Mouse (Mus musculus) hindbrain, embryonic 13.5 days (tissue): ENCODE measurements around the gene Gga2. TPM values are rescaled to one million over a fixed set of nuclear protein-coding genes. Genes with fewer than 3 reads are reported as not detected.
A peak's percentile ranks its signal among the peaks of the same experiment; 100 is the strongest.

Source experiments
- ATAC-seq: fragments of 200-750 bp; cut with Nextera tagmentation; 2 replicates; pipeline ENCODE4 v1.8.0; 2017; ENCODE audit warnings: moderate TSS enrichment; ENCODE audit not compliant: low FRiP score
- H3K27ac ChIP-seq: fragments of 300-500 bp; sonication (generic); 2 replicates; pipeline ENCODE4 v1.5.1; 2015; ENCODE audit warnings: inconsistent platforms, mild to moderate bottlenecking, moderate library complexity
- H3K27me3 ChIP-seq: fragments of 300-500 bp; sonication (generic); 2 replicates; pipeline ENCODE4 v1.6.1; 2015; ENCODE audit warnings: mild to moderate bottlenecking, inconsistent platforms
- H3K36me3 ChIP-seq: fragments of 300-500 bp; sonication (generic); 2 replicates; pipeline ENCODE4 v1.6.1; 2015; ENCODE audit warnings: mild to moderate bottlenecking, inconsistent platforms
- H3K4me1 ChIP-seq: fragments of 300-500 bp; sonication (generic); replicated peaks from 2 replicates; pipeline ENCODE4 v1.6.1; 2015; ENCODE audit warnings: inconsistent platforms
- H3K4me2 ChIP-seq: fragments of 300-500 bp; sonication (generic); 2 replicates; pipeline ENCODE4 v1.6.1; 2015; ENCODE audit warnings: inconsistent platforms, mild to moderate bottlenecking, moderate library complexity
- H3K4me3 ChIP-seq: fragments of 300-500 bp; sonication (generic); 2 replicates; pipeline ENCODE4 v1.5.1; 2015; ENCODE audit warnings: mild to moderate bottlenecking, inconsistent platforms
- H3K9ac ChIP-seq: fragments of 300-500 bp; sonication (generic); 2 replicates; pipeline ENCODE4 v1.6.1; 2015; ENCODE audit warnings: mild to moderate bottlenecking, inconsistent platforms
- H3K9me3 ChIP-seq: fragments of 300-500 bp; sonication (generic); 2 replicates; pipeline ENCODE4 v1.6.1; 2016; ENCODE audit warnings: inconsistent platforms
- WGBS: fragments of 180-500 bp; shearing (Covaris S2); methylation state at CpG from one replicate; pipeline ENCODE4 v1.1.7; 2015; 5-methylcytosine and 5-hydroxymethylcytosine counted together
- polyA plus RNA-seq: library from polyadenylated mRNA; unstranded; fragments of >200 nt; fragmentation: Nextera tagmentation; extraction: Ambion mirVana; gene quantifications from 2 replicates; pipeline ENCODE4 v1.2.1, GENCODE M21; 2015

The Gga2 gene
- polyA plus RNA-seq, 1 experiment from 2014 or later: 54.9 TPM

GRCm38 (mm10) chr7:122044106-122044505 is 23.1 kb upstream of the Gga2 start:
- no peak overlapping the region for H3K4me3 ChIP-seq
- H3K27ac ChIP-seq: no peak overlapping the region
- no peaks in the 10 kb centered on the region for H3K27me3 ChIP-seq
- no peaks in the 10 kb centered on the region for H3K9me3 ChIP-seq
- no peak overlapping the region for H3K4me2 ChIP-seq
- WGBS: 89% methylated on average over 8 of the region's 8 CpGs
- no peak for ATAC-seq
- peaks cover 56% of the 10 kb centered on the region for H3K36me3 ChIP-seq
- no peak overlapping the region for H3K9ac ChIP-seq
- no peaks in the 10 kb centered on the region for H3K4me1 ChIP-seq

DNA sequence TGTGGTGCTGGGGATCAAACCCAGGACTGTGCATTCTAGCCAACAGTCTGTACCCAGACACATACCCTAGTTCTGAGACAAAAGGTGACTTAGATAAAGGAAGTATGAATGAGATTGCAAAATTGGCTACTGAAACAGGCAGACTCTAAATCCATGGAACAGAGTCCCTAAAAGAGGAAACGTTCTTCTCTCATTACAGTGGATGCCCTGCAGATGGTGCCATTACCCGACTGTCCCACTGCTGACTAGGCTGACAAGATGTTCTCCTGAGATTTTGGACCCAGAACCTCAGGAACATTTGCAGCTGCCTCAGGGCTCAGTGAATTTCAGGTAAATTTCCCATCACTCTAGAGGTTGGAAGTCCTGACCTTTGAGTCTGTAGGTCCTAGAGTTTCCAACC is 13.3 kb upstream of the Gga2 start:
- Histone ChIP-seq H3K9ac (no peak overlapping the region), H3K4me3 (no peak overlapping the region), H3K27me3 (no peaks in the 10 kb centered on the region), H3K4me1 (no peaks in the 10 kb centered on the region), H3K36me3 (peaks cover 16% of the 10 kb centered on the region), H3K9me3 (no peaks in the 10 kb centered on the region), H3K27ac (no peak overlapping the region), H3K4me2 (no peak overlapping the region)
- no peak for ATAC-seq
- WGBS: 55% methylated on average over 2 of the region's 2 CpGs

DNA sequence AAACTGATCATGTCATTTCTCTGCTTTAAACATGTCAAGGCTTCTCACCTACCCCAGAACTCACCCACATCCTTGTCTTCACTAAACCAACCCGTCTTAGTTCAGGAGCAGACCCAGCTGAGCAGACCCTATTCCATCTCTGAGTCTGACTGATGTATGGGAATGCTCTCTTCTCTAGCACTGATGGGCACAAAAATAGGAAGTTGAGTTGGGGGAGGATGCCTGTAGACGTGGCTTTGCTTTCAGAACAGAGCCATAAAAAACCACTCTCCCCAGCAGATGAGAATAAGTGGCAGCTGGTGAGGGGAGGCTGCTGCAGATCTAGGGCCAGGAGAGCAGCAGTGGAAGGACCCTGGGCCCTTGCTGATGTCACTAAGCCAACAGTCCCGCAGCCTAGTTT is 12.3 kb upstream of the Gga2 start:
- Histone ChIP-seq H3K36me3 (peaks cover 6% of the 10 kb centered on the region), H3K27ac (no peak overlapping the region), H3K4me2 (no peak overlapping the region), H3K4me1 (no peaks in the 10 kb centered on the region), H3K9ac (no peak overlapping the region), H3K27me3 (no peaks in the 10 kb centered on the region), H3K9me3 (no peaks in the 10 kb centered on the region), H3K4me3 (no peak overlapping the region)
- no peak for ATAC-seq
- WGBS: 76% methylated on average over 3 of the region's 3 CpGs

DNA sequence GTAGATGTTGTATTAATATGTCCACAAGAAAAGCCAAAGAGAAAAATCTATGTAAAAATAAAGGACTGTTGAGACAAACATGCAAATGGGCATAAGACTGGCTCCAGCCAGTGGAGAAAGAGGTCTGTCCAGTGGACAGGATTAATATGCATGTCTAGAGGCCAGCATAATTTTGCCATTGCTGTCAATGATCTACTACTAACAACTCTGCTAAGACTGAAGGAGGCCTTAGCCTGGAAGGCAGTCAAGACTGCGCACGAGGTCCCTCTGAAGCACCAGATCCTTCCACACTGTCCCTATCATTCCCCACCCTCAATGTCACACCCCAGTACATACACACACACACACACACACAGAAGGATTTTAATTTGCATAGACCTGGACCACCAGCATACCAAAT is 1.1 kb upstream of the Gga2 start:
- Histone ChIP-seq H3K4me1 (peaks cover 30% of the 10 kb centered on the region), H3K9ac (no peak overlapping the region), H3K27ac (no peak overlapping the region), H3K4me3 (no peak overlapping the region), H3K4me2 (no peak overlapping the region), H3K36me3 (no peaks in the 10 kb centered on the region), H3K27me3 (no peaks in the 10 kb centered on the region), H3K9me3 (no peaks in the 10 kb centered on the region)
- 97% methylated on average over 2 of the region's 2 CpGs for WGBS
- no peak for ATAC-seq

DNA sequence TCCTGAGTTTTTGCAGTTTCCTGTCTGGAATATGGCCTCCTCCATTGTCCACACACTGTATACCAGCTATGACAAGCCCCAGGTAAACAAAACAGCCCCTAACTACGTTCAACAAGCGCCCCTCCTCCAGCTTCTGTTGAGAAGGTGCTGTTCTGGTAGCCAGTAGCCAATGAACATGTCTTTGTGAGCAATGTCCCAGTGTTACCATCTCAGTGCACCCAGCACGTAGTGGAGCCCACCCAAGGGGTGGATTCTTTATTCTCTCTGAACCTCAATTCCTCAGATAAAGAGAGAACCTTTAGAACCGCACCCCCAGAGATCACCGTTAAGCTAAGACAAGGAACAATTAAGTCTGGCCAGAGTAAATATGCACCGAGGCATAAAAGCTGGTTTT is 752 bp downstream of the Gga2 start:
- Histone ChIP-seq H3K27me3 (no peaks in the 10 kb centered on the region), H3K9ac (peak overlapping the region; percentile 91), H3K4me3 (peak overlapping the region; percentile 81), H3K4me2 (peak overlapping the region; percentile 74), H3K4me1 (peaks cover 48% of the 10 kb centered on the region), H3K9me3 (no peaks in the 10 kb centered on the region), H3K36me3 (no peaks in the 10 kb centered on the region), H3K27ac (peak overlapping the region; percentile 93)
- WGBS: 1% methylated on average over 6 of the region's 6 CpGs
- peak; percentile 66 for ATAC-seq

DNA sequence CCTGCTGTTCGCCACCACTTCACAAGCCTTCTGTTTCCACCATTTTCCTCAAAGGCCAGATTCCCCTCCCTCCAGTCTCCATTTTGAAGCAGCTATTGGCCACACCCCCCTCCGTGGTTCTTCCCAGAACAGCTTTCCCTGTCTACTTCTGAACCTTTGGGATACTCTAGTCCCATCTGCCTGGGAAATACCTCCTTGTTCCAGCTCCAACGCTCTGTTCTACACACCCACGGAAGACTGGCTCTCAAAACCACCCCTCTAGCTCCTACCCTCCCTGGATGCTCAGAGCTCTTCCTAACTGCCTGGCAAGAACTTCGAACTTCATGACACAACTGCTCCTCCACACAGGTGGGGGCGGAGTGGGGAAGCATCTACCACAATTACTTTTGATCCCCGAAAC is 2.0 kb downstream of the Gga2 start:
- Histone ChIP-seq H3K9ac (no peak overlapping the region; the same call in 1 of the 2 replicates), H3K4me2 (peak overlapping the region; percentile 74), H3K27ac (no peak overlapping the region), H3K9me3 (no peaks in the 10 kb centered on the region), H3K4me3 (peak overlapping the region; percentile 81), H3K4me1 (peaks cover 55% of the 10 kb centered on the region), H3K36me3 (0 out of 2 replicates have a peak, but pooled peaks cover under 1% of the 10 kb centered on the region), H3K27me3 (no peaks in the 10 kb centered on the region)
- no peak for ATAC-seq
- 86% methylated on average over 7 of the region's 7 CpGs for WGBS

GRCm38 (mm10) chr7:122018247-122018646 is 2.8 kb downstream of the Gga2 start:
- Histone ChIP-seq H3K36me3 (0 out of 2 replicates have a peak, but pooled peaks cover 4% of the 10 kb centered on the region), H3K9ac (no peak overlapping the region), H3K9me3 (no peaks in the 10 kb centered on the region), H3K27ac (no peak overlapping the region), H3K4me3 (peak overlapping the region; percentile 81; the same call in 1 of the 2 replicates), H3K27me3 (no peaks in the 10 kb centered on the region), H3K4me1 (peaks cover 55% of the 10 kb centered on the region), H3K4me2 (peak overlapping the region; percentile 74)
- 72% methylated on average over 3 of the region's 3 CpGs for WGBS
- ATAC-seq: no peak

GRCm38 (mm10) chr7:122015734-122016133 is 5.3 kb downstream of the Gga2 start:
- 55% methylated on average over 10 of the region's 10 CpGs for WGBS
- no peaks in the 10 kb centered on the region for H3K9me3 ChIP-seq
- no peak for ATAC-seq
- H3K36me3 ChIP-seq: peaks cover 22% of the 10 kb centered on the region
- peak overlapping the region; percentile 18 for H3K4me2 ChIP-seq
- H3K9ac ChIP-seq: peak overlapping the region; percentile 43; the same call in 1 of the 2 replicates
- peak overlapping the region; percentile 14 for H3K27ac ChIP-seq
- H3K27me3 ChIP-seq: no peaks in the 10 kb centered on the region
- no peak overlapping the region for H3K4me3 ChIP-seq
- H3K4me1 ChIP-seq: peaks cover 55% of the 10 kb centered on the region

DNA sequence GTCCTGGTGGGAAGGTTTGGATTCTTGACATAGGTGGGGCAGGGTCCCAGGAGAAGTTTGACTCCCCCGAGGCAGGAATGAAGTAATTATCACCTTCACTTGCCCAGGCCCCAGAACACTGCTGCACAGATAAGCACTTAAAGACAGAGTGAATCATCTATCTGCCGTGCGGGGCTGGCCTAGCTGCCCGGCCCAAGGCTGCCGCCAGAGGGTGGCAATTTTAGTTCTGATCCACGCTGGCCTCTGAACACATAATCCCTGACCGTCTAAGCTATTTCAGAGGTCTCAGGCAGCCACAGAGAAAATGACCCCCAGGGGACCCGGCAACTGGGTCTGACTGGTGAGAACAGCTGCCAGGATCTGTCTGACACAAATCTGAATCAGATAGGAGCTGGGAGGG is 5.9 kb downstream of the Gga2 start:
- Histone ChIP-seq H3K4me2 (peak overlapping the region; percentile 18; the same call in 1 of the 2 replicates), H3K36me3 (peaks cover 28% of the 10 kb centered on the region), H3K27ac (peak overlapping the region; percentile 14), H3K4me3 (no peak overlapping the region), H3K9ac (no peak overlapping the region), H3K9me3 (no peaks in the 10 kb centered on the region), H3K4me1 (peaks cover 52% of the 10 kb centered on the region), H3K27me3 (no peaks in the 10 kb centered on the region)
- WGBS: 52% methylated on average over 8 of the region's 8 CpGs
- no peak for ATAC-seq

GRCm38 (mm10) chr7:122012949-122013348 is 8.1 kb downstream of the Gga2 start:
- Histone ChIP-seq H3K27me3 (no peaks in the 10 kb centered on the region), H3K4me1 (peaks cover 31% of the 10 kb centered on the region), H3K9ac (no peak overlapping the region), H3K9me3 (no peaks in the 10 kb centered on the region), H3K36me3 (peaks cover 49% of the 10 kb centered on the region), H3K4me3 (no peak overlapping the region), H3K27ac (no peak overlapping the region), H3K4me2 (no peak overlapping the region)
- no peak for ATAC-seq
- 92% methylated on average over 10 of the region's 10 CpGs for whole genome bisulfite sequencing

GRCm38 (mm10) chr7:122012370-122012769 is 8.7 kb downstream of the Gga2 start:
- no peak for ATAC-seq
- H3K36me3 ChIP-seq: peaks cover 55% of the 10 kb centered on the region
- peaks cover 28% of the 10 kb centered on the region for H3K4me1 ChIP-seq
- no peak overlapping the region for H3K4me3 ChIP-seq
- no peaks in the 10 kb centered on the region for H3K9me3 ChIP-seq
- no peaks in the 10 kb centered on the region for H3K27me3 ChIP-seq
- no peak overlapping the region for H3K27ac ChIP-seq
- 95% methylated on average over 4 of the region's 4 CpGs for WGBS
- H3K9ac ChIP-seq: no peak overlapping the region
- no peak overlapping the region for H3K4me2 ChIP-seq

GRCm38 (mm10) chr7:122000396-122000795 is 20.6 kb downstream of the Gga2 start:
- Histone ChIP-seq H3K36me3 (peaks cover 94% of the 10 kb centered on the region), H3K4me1 (no peaks in the 10 kb centered on the region), H3K27ac (no peak overlapping the region), H3K4me2 (no peak overlapping the region), H3K9me3 (no peaks in the 10 kb centered on the region), H3K27me3 (no peaks in the 10 kb centered on the region), H3K9ac (no peak overlapping the region), H3K4me3 (no peak overlapping the region)
- no peak for ATAC-seq
- WGBS: 80% methylated on average over 8 of the region's 8 CpGs

DNA sequence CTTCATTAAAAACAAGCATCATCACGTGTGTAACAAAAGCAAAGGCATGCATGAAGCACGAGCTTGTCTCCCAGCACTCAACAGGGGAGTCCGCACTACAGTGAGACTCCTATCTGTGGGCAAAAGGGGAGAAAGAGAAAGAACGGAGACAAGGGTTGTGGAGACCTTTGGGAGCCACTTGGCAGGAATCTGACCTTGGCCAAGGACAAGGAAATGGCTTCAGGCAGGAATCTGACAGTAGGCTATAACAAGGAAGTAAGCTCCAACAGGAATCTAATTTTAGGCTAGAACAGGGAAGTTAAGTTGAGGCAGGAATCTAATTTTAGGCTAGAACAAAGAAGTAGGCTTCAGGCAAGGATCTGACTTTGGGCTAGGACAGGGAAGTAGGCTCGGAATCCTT is 25.1 kb downstream of the Gga2 start:
- Histone ChIP-seq H3K27me3 (no peaks in the 10 kb centered on the region), H3K9ac (no peak overlapping the region), H3K4me2 (no peak overlapping the region), H3K27ac (no peak overlapping the region), H3K9me3 (no peaks in the 10 kb centered on the region), H3K4me1 (no peaks in the 10 kb centered on the region), H3K4me3 (no peak overlapping the region), H3K36me3 (peaks cover 95% of the 10 kb centered on the region)
- no peak for ATAC-seq
- 91% methylated on average over 5 of the region's 5 CpGs for WGBS
